Mouse (Mus musculus) CH12.LX (cell line): Measurements from ENCODE around the gene Tpcn1. TPM values are rescaled to one million over a fixed set of nuclear protein-coding genes. Genes with fewer than 3 reads are reported as not detected.

Experiments
- DNase-seq: peaks from one replicate; pipeline ENCODE4 v3.0.0-alpha.2; 2013; ENCODE audit errors: extremely low read depth
- H3K27ac ChIP-seq: 2 replicates; pipeline ENCODE4 v1.5.1; 2012; ENCODE audit warnings: low read depth, mild to moderate bottlenecking, control low read depth, moderate library complexity; ENCODE audit not compliant: insufficient read depth
- H3K27me3 ChIP-seq: replicated peaks from 2 replicates; pipeline ENCODE3; 2012; ENCODE audit warnings: inconsistent platforms
- H3K36me3 ChIP-seq, 2 experiments: replicated peaks in 1 of 2; 2 replicates each; pipeline versions ENCODE3 to v1.6.1; 2012; ENCODE audit warnings: inconsistent platforms in 1 of 2, low read length in 1 of 2, mild to moderate bottlenecking in 1 of 2, mixed read lengths in 1 of 2, moderate library complexity in 1 of 2; ENCODE audit not compliant: control insufficient read depth in 1 of 2, insufficient read depth in 1 of 2
- H3K4me1 ChIP-seq, 2 experiments: 2 replicates each; pipeline ENCODE4 v1.6.1; 2012; ENCODE audit warnings: inconsistent platforms in 1 of 2, moderate library complexity in 1 of 2; ENCODE audit not compliant: insufficient read depth in 2 of 2, control insufficient read depth in 1 of 2
- H3K4me2 ChIP-seq: 2 replicates; pipeline ENCODE4 v1.6.1; 2012; ENCODE audit warnings: low read depth, mild to moderate bottlenecking, control low read depth; ENCODE audit not compliant: poor library complexity, insufficient read depth, severe bottlenecking
- H3K4me3 ChIP-seq, 3 experiments: fragments of 150-350 bp in 1 of 3; sonication (generic) in 1 of 3; replicated peaks in 1 of 3; 2 replicates each; pipeline versions ENCODE3 to v1.5.1; 2011 to 2012; ENCODE audit warnings: low read depth in 2 of 3, low read length in 2 of 3, mild to moderate bottlenecking in 2 of 3, moderate library complexity in 2 of 3, control low read depth in 1 of 3, improper control_type of control experiment in 1 of 3, inconsistent platforms in 1 of 3, mixed read lengths in 1 of 3; ENCODE audit not compliant: poor library complexity in 1 of 3
- H3K79me2 ChIP-seq: replicated peaks from 2 replicates; pipeline ENCODE4 v1.6.1; 2012; ENCODE audit warnings: mild to moderate bottlenecking, moderate library complexity; ENCODE audit not compliant: control insufficient read depth, poor library complexity, insufficient read depth, severe bottlenecking; ENCODE audit errors: extremely low read depth
- H3K9ac ChIP-seq: 2 replicates; pipeline ENCODE4 v1.6.1; 2012; ENCODE audit warnings: low read depth, mild to moderate bottlenecking, control low read depth, moderate library complexity; ENCODE audit not compliant: insufficient read depth
- H3K9me3 ChIP-seq: replicated peaks from 2 replicates; pipeline ENCODE3; 2012; ENCODE audit warnings: low read length, inconsistent platforms, mixed read lengths
- BHLHE40 ChIP-seq: IDR thresholded peaks from 2 replicates; pipeline ENCODE4 v1.6.1; 2011; ENCODE audit warnings: mild to moderate bottlenecking, low read depth, low read length, improper control_type of control experiment
- CHD1 ChIP-seq: IDR thresholded peaks from 2 replicates; pipeline ENCODE4 v1.6.1; 2012; ENCODE audit warnings: low read depth, low read length, improper control_type of control experiment, inconsistent platforms
- EP300 ChIP-seq: IDR thresholded peaks from 2 replicates; pipeline ENCODE4 v1.6.1; 2011; ENCODE audit warnings: low read length, improper control_type of control experiment
- KAT2A ChIP-seq: IDR thresholded peaks from 2 replicates; pipeline ENCODE4 v1.6.1; 2012; ENCODE audit warnings: low read length, improper control_type of control experiment, inconsistent platforms; ENCODE audit not compliant: insufficient replicate concordance
- MAFK ChIP-seq: IDR thresholded peaks from 2 replicates; pipeline ENCODE4 v1.6.1; 2011; ENCODE audit warnings: low read length, improper control_type of control experiment; ENCODE audit not compliant: insufficient replicate concordance
- MAZ ChIP-seq: IDR thresholded peaks from 2 replicates; pipeline ENCODE4 v1.6.1; 2012; ENCODE audit warnings: low read depth, mild to moderate bottlenecking, inconsistent platforms, low read length, improper control_type of control experiment, moderate library complexity
- MEF2A ChIP-seq: IDR thresholded peaks from 2 replicates; pipeline ENCODE4 v1.6.1; 2014; ENCODE audit warnings: low read depth, mild to moderate bottlenecking, inconsistent platforms, low read length, improper control_type of control experiment, borderline replicate concordance
- PAX5 ChIP-seq: IDR thresholded peaks from 2 replicates; pipeline ENCODE4 v1.6.1; 2012; ENCODE audit warnings: low read length, inconsistent platforms, mixed read lengths
- POLR2AphosphoS2 ChIP-seq: IDR thresholded peaks from 2 replicates; pipeline ENCODE4 v1.6.1; 2011; ENCODE audit warnings: low read depth, low read length, improper control_type of control experiment
- RCOR1 ChIP-seq: conservative IDR thresholded peaks from 2 replicates; pipeline ENCODE4 v1.6.1; 2012; ENCODE audit warnings: low read depth, mild to moderate bottlenecking, inconsistent platforms, low read length, improper control_type of control experiment
- USF1 ChIP-seq: IDR thresholded peaks from 2 replicates; pipeline ENCODE4 v1.6.1; 2014; ENCODE audit warnings: low read depth, mild to moderate bottlenecking, inconsistent platforms, low read length, improper control_type of control experiment
- dilution Hi-C: fragments of 300-500 bp; cut with MboI; formaldehyde crosslinking; loops from 2 replicates; pipeline ENCODE4 v1.14.3; 2020; ENCODE audit warnings: low sequenced_read_pairs; ENCODE audit not compliant: extremely low pct_unique_long_range_greater_than_20kb, extremely low pct_ligation_motif_present
- in situ Hi-C: fragments of 300-500 bp; cut with MboI; formaldehyde crosslinking; loops from 3 replicates; pipeline ENCODE4 v1.14.3; 2019; ENCODE audit warnings: low sequenced_read_pairs, low pct_ligation_motif_present, low pct_unique_long_range_greater_than_20kb, mixed read lengths
- polyA plus RNA-seq: library from polyadenylated mRNA; unstranded; fragments of >175 nt; gene quantifications from 2 replicates; pipeline ENCODE4 v1.2.1, GENCODE M21; 2012; ENCODE audit warnings: low read depth; ENCODE audit not compliant: insufficient read length
- total RNA-seq, 2 experiments: library from RNA; depleted of rRNA; stranded (reverse); fragments of 300-350 nt in 1 of 2; fragments of >200 nt in 1 of 2; gene quantifications; 2 replicates each; pipeline ENCODE4 v1.2.3; 2012 to 2014

The Tpcn1 gene
- total and polyA plus RNA-seq, 3 experiments: 0.90 to 5.4 (median 2.2) TPM

DNA sequence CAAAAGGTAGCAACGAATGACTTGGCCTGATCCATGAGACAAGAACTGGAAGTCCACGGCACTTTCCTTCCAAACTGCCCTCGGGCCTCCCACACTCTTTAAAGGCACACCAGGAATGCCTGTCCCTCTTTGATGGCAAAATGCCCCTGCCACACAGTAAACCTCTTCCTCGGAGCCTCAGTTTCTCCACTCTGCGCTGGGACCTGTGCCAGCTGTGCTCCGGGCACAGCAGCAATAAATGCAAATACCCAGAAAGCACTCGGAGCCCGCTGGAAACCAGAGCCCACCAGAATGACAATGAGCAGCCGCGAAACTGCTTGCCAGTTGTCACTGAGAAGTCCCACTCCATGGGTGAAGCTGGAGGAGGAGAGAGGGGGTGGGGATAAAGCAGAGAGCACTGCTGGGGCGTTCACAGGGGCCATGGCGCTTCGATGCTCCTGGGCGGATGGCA lies 20.7 kb downstream of the Tpcn1 start:
- Histone ChIP-seq H3K9ac (no peak overlapping the region), H3K27me3 (no peaks in the 10 kb centered on the region), H3K79me2 (no peaks in the 10 kb centered on the region)
- dilution Hi-C loops: no loop called here
- no peak for TF ChIP-seq POLR2AphosphoS2
- TF ChIP-seq, all 38 proteins: peak for 0
- peaks cover 4 to 33% of the 10 kb centered on the region in 2 experiments; a peak in 3 of 4 replicates for H3K4me1 ChIP-seq
- in situ Hi-C loops: no loop called here
- no peak overlapping the region for H3K4me2 ChIP-seq
- no peak for DNase-seq
- no peaks in the 10 kb centered on the region for H3K36me3 ChIP-seq
- H3K27ac ChIP-seq: no peak overlapping the region
- H3K9me3 ChIP-seq: no peaks in the 10 kb centered on the region
- no peak overlapping the region for H3K4me3 ChIP-seq

DNA sequence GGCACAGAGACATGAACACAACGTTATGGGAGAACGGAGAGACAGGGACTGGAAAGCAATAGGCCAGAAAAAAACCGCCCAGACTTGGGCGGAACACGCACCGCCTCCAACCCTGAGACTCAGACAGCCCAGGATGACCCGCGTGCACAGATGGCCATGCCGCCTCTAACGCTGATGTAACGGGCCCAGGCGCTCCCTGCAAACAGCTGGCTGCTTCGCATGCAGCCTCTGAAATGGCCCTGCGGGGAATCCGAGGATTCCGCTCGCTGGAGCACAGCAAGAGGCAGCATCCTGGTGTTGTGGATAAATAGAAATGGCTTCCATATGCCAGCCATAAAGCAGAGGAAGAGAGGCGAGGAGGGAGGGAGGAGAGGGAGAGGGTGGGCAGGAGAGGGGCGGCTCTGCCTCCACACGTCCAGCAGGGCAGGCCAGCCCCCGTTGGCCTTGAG lies 21.2 kb downstream of the Tpcn1 start:
- Histone ChIP-seq H3K9ac (no peak overlapping the region), H3K36me3 (no peaks in the 10 kb centered on the region)

DNA sequence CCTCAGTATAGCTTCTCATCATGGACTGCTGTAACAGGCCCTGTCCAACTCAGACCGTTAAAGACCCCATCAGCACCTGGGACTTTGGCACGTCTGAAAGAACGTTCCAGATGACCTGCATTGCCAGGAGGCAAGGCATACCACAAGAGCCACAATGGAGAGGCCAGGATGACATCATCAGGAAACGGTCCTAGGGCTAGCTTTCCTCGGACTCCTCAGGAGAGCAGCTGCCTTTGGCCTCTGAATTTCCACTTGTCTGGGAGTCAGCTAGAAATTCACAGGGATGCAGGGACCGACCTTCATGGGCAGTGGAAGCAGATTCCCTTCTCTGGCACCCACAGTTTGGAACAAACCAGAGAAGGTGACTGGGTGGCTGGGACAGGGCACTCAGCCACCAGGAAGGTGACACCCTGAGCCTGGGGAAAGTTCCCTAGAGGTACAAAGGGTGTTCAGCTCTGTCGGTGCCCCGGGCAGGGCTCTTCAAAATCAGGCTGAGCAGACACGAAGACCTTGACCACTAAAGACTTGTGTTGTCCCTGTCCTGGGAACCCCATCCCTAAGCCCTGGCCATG lies 21.7 kb downstream of the Tpcn1 start:
- Histone ChIP-seq H3K4me3 (no peak overlapping the region), H3K9me3 (no peaks in the 10 kb centered on the region), H3K27ac (no peak overlapping the region), H3K27me3 (no peaks in the 10 kb centered on the region), H3K79me2 (no peaks in the 10 kb centered on the region), H3K4me1 (peaks cover 4 to 33% of the 10 kb centered on the region in 2 experiments; a peak in 3 of 4 replicates), H3K36me3 (no peaks in the 10 kb centered on the region), H3K9ac (no peak overlapping the region), H3K4me2 (no peak overlapping the region)
- TF ChIP-seq KAT2A: no peak
- TF ChIP-seq CHD1: no peak
- no peak for TF ChIP-seq EP300
- TF ChIP-seq PAX5: no peak
- TF ChIP-seq MEF2A: no peak
- no peak for TF ChIP-seq USF1
- TF ChIP-seq MAFK: no peak
- TF ChIP-seq MAZ: no peak
- dilution Hi-C loops: no loop called here
- no peak for DNase-seq
- in situ Hi-C loops: no loop called here

More for the DNA sequence above, 21.2 kb downstream of the Tpcn1 start:
- in situ Hi-C loops: no loop called here
- H3K9me3 ChIP-seq: no peaks in the 10 kb centered on the region
- no peaks in the 10 kb centered on the region for H3K27me3 ChIP-seq
- no peak overlapping the region for H3K4me2 ChIP-seq
- no peaks in the 10 kb centered on the region for H3K79me2 ChIP-seq
- H3K4me3 ChIP-seq: no peak overlapping the region
- TF ChIP-seq BHLHE40: no peak
- TF ChIP-seq RCOR1: no peak
- dilution Hi-C loops: no loop called here
- H3K4me1 ChIP-seq: peaks cover 4 to 33% of the 10 kb centered on the region in 2 experiments; a peak in 3 of 4 replicates
- no peak overlapping the region for H3K27ac ChIP-seq
- DNase-seq: no peak
